Mouse (Mus musculus) cerebral cortex, adult 2 months (tissue): Measurements from ENCODE around the gene Zfp46.

Experiments
- WGBS: fragments of 180-500 bp; shearing (Covaris S2); methylation state at CpG from one replicate; pipeline ENCODE4 v1.1.7; 2018; 5-methylcytosine and 5-hydroxymethylcytosine counted together

Zfp46 gene

DNA sequence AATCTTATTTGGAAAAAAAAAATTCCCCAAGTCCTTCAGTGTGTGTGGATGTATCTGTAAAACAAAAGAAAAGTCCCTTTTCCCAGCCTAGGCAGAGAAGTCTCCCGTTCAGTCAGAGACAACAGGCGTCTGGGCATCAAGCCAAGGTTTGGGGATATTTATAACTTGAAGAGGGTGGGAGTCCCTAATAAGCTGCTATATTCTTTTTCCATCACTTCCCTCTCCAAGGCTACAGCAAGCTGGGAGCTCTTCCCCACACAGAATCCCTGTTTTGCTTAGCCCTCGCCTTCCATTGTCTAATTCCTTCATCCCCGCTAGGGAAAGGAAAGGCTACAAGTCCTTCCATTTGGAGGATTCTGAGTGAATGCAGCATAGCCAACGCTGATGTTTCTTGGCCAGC, at the start of gene Zfp46:
Gene Zfp46 (plus strand): TSS at position 229 of the 400 bp plus-strand sequence.
- 5% methylated on average over 5 of the region's 5 CpGs for WGBS

DNA sequence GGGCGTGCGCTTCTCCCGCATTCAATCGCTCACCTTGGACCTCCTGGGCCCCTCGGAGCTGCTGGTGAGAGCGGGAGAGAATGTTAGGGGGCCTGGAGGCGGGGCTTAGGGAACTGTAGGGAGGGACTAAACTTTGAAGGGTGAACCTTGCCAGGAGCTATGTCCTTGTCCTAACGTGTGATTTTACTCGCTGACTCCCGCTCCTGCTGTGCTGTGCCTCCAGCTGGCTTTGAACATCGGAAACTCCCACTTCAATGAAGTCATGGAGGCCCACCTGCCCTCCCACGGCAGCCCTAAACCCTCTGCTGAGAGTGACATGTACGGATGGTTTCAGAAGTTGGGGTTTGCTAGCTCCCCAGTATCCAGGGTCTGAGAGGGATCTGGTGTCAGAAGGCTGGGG, 45.8 kb upstream of the Zfp46 start:
- WGBS: 76% methylated on average over 13 of the region's 13 CpGs

DNA sequence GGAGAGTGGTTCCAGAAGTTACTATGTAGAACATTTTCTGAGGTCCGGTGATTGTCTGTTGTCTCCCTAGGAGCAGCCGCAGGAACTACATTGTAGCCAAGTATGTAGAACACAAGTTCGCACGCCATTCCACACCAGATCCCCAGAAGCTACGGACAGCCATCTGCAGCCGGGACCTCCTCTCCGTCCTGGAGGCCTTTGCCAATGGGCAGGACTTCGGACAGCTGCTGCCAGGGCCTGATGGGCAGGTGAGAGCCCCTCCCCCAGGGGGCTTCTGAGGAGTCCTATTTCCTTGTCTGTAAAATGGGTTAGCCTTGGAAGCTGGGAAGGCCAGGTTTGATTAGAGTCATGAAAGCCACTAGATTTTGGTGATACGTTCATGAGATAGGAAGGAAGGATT, 45.4 kb upstream of the Zfp46 start:
- 87% methylated on average over 9 of the region's 9 CpGs for WGBS

DNA sequence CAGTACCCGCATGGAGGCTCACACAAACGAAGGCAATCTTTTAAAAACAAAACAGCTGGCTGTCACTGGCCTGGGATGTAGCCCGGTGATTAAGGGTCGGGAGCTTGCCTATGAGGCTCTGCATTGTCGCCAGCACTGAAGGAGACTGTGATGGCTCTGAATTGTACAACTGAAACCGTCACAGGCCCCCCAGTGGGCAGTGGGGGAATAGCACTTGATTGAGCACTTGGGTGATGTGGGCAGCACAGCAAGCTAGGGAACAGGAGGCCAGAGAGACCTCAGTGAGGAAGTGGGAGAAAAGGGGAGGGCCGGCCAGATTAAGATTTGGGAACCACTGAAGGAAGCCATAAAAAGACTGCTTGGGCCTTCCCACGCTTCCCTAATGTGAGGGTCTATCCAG, 44.9 kb upstream of the Zfp46 start:
- 30% methylated on average over 8 of the region's 8 CpGs for WGBS

DNA sequence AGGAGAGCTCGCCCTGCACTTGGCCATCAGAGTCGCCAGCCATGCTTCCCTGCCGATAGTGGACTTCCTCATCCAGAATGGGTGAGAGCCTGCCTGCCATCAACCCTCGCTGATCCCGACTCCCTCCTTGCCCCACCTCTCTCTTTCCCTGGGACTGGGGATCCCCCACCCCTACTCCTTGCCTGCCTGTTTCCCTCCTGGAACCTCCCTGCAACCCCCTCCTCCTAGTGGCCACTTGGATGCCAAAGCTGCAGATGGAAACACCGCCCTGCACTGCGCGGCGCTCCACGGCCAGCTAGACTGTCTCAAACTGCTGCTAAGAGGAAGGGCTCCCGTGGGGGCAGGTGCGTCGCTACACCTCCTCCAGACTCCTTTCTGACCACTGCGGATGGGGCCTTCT, 44.4 kb upstream of the Zfp46 start:
- 78% methylated on average over 14 of the region's 14 CpGs for WGBS

DNA sequence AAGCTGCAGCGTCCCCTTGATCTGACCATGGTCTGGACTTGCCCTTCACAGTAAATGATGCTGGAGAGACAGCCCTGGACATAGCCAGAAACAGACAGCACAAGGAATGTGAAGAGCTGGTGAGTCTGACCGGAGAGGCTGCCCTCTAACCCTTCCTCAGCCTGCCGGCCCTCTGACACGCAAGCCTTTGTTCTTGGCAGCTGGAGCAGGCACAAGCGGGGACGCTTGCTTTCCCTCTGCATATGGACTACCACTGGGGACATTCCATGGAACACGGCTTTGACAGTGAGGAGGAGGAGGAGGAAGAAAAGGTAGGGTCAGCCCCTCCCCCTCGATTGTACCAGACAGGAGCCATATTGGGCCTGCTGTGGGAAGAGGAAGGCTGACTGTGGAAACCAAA, 43.5 kb upstream of the Zfp46 start:
- WGBS: 78% methylated on average over 8 of the region's 8 CpGs

DNA sequence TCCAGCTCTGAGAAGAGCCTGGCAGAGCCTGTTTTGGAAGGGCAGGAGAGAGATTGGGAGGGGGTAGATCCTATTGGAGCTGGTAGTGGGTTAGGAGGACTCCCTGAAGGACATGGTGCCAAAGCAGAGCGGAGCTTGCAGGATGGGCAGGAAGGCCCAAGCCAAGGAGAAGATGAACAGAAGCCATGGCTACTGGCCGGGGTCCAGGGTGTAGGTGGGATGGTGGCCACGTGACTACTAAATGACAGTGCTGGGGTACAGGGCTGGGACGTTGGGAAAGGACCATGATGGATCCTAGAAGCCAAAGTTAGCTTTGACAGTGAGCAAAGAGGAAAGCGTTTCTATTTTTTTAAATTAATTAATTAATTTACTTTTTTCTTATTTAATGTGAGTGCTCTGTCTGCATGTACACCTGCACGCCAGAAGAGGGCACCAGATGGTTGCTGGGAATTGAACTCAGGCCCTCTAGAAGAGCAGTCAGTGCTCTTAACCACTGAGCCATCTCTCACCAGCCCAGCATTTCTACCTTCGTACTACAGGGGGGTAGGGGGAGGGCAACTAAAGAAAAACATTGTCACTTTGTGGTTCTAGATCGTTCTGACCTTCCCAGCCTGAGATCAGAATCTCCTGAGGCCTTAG, 42.3 kb upstream of the Zfp46 start:
- WGBS: 60% methylated on average over 8 of the region's 8 CpGs

DNA sequence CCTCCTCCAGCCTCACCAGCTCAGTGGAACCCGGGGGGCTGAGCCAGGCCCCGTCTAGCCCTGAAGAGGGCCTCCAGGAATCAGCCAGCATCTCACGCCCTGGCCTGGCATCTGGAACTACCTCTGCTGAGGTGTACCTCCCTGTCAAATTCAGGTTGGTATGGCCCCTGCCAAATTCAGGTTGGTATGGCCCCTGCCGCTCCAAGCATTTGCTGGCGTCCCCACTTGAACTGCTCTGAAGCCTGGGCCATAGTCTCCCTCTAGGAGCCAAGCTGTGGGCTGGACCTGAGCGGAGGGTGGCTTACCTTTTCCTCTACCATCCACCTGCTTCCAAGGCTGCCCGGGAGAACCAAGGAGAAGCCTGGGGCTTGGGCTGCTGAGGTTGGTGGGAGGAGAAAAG, 41.8 kb upstream of the Zfp46 start:
- WGBS: 92% methylated on average over 7 of the region's 7 CpGs

DNA sequence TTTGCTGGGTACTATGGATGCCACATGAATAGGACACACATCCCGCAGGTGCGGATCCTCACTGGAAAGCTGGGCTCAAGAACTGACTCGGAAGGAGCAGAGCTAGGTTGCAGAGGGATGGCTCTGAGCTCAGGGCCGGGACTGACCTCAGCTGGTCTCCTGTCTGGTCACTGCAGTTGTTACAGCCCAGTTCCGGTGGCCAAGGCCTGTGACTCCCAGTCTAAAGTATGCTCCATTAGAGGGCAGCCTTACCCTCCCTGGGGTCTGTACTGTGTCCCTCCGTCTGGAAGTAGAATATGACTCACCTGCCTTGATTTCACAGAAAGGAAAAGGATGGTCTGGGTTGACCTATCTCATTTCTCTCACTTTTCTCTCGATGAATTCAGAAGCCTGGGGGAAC, 40.3 kb upstream of the Zfp46 start:
- WGBS: 89% methylated on average over 7 of the region's 7 CpGs

DNA sequence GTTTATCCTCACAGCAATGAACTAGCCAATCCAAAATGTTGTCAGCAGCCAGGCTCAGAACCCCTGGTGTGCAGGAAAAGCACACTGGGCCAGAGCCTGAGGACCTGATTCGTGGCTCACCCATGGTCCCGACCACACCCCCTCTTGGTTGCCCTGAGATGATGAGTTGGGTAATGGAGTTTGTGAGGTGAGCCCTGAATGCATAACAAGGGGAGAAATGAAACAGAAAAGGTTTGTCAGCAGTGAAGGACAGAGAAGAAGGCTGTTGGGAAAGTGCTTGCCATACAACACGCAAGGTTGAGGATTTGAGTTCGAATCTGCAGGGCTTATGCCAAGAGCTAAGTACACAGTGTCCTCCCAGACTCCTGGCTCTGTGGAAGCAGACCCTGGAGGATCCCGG, 38.8 kb upstream of the Zfp46 start:
- 70% methylated on average over 5 of the region's 5 CpGs for WGBS

DNA sequence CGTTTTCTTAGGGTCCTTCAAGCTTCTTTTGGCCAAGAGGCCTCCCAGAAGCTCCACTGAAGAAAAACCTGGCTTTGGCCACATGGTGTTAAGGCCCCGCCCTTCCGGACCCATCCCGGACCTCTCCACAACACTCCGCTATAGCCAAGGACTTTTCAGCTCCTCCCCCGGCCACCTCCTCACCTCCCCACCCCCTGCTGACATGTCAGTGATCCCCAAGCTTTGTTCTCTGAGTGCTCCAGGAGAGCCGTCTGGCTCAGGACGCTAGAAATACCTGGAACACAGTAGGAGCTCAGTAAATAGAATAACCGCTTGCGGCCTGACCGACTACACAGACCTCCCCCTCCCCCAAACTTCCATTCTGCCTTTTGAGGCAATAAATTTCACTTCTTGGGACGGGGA, 37.9 kb upstream of the Zfp46 start:
- WGBS: 22% methylated on average over 12 of the region's 12 CpGs

DNA sequence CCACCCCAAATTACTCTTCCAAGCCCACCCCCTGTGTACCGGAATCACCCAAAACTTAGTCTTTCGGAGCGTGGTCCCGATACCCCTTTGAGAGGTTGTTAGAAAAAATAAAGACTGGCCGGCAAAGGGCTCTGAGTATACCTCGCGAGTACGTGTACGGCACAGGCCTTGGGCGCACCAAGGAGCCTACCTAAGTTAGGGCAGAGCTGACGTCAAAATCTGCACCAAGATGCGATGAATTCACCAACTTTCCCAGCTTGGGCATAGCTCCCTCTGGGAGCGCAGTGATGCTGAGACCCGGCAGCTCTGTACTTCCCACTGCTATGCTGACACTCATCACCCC, 37.1 kb upstream of the Zfp46 start:
- 5% methylated on average over 14 of the region's 14 CpGs for WGBS

DNA sequence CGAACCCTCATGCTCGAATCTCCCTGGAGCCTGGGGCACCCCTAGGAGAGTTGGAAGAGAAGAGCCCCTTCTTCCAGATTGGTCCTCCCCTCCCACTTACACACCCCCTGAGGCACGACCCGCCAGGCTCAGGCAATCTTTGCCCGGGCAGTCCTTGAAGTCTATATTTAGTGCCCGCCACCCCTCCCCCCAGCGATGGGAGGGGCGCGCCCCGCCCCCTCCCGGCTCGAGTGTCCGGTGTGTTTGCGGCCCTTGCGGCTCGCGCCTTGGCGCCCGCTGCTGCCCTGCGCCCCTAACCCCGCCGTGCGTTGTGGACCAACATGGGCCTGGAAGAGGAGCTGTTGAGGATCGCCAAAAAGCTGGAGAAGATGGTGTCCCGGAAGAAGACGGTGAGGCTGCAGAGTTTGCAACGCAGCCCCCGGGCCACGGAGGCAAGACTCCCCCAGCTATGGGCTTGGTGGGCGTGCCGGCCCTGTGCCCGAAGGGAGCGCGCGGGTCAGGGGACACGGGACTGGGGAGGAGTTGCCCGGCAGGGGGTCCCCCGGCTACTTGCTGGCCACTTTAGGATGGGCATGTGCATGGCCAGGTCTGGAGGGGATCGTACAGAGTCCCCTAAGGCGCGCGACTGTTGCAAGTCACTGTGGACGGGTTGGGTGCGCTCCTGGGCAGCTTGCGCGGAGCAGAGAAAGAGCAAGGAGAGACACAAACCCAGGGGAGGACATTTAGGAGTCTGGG, 36.6 kb upstream of the Zfp46 start, which contains the start of gene Tcea3:
Gene Tcea3 (plus strand): TSS at position 1 of the 735 bp plus-strand sequence.
- under 1% methylated on average over 46 of the region's 46 CpGs for WGBS

DNA sequence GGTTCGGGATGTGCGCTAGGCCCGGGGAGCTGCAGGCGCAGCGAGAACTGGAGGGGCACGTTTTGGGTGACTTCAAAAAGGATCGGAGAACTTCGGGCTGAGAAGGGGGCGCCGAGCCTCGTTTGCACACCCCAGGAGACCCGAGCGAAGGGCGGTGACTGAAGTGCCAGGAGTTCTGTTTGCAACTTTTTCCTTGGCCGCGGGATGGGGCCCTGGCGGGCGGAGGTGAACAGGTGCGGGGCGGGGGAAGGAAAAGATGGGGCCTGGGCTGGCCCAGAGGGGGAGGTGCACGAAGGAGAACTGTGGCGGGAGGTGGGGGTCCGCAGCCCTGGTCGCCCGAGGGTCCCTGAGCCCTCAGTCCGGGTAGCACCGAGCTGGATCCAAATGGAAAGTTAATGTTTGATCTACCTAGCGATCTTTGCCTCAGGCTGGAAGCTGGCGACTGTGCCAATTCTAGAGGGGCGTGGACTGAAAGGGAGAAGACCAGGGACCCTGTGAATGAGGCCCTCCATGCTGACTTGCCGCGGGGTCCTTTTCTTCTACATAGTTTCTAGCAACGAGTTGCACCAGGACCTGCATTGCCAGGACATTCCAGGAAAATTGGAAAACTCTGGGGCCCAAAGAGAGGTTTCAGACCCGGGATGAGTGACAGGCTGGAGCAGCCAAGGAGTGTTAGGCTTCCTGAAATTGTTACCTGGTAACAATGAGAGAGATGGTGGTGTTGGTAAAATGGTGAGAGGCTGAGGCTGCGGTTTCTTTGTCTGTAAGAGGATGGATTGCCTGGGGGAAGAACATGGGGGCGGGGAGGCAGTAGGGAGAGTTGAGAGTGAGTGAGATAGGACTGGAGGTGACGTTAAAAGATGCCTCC, 35.8 kb upstream of the Zfp46 start:
- WGBS: 5% methylated on average over 37 of the region's 37 CpGs

DNA sequence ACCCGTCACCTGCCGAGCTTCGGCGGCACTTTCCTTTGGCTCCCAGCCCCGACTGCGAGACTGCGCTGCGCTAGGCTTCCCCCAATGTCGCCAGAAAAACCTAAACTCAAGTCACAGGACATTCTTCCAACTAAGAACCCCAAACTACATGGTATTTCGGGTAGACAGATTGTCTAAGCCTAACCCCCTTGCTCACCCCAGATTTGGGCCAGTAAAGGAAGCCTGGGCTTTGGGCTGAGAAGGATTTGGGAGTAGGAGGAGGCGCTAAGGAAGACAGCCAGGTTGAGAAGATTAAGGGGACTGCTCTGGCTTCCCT, 35.2 kb upstream of the Zfp46 start:
- 36% methylated on average over 11 of the region's 11 CpGs for WGBS

DNA sequence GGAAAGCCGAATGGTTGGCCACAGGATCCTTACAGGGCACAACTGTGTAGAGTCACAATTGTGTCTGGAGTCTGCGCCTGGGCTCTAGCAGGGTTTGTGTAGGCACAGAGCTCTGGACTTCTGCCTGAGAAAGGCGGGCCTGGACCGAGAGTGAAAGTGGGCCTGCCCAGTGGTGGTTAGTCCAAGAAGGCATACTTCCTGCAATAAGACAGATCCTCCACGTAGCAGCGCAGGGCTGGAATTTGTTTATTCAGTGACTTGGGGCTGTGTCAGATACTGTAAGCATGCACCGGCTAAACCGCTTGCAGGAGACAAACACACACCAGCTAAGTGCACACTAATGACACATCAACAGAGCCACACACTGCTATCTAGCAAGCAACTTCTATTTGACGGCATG, 34.7 kb upstream of the Zfp46 start:
- 49% methylated on average over 9 of the region's 9 CpGs for WGBS

DNA sequence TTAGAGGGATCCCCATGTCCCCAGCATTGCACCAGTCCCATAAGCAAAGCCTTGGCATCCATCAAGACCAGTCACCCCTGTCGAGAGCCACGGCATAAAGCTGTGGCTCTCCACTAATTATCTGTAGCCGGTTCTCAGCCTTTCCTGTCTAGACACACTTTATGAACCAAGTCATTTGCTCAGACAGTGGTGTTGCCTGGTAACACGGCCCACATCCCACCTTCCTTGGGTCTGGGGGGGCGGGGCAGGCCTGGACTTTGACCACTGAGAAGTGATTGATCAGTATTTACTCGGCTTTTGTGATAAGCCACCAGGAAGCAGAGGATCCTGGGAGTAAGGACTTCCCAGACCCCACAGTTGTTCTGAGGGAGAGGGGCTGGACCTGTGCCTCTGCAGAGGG, 28.6 kb upstream of the Zfp46 start:
- 76% methylated on average over 6 of the region's 6 CpGs for WGBS

DNA sequence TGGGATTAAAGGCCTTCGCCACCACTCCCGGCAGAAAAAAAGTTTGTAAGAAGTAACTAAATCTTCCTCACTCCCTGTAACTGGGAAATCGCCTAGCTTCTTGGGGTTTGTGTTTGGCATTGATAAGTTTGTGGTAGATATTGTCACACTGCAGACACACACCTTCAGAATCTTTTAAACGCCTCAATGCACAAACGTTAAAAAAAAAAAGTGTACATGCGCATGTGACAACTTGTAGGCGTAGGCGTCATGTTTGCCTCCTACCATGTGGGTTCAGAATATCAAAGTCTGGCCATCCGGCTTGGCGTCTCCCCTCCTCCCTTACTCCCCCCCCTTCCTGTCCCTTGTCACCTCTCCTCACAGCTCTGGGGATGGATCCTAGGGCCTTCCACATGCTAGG, 27.8 kb upstream of the Zfp46 start:
- 61% methylated on average over 10 of the region's 10 CpGs for WGBS

DNA sequence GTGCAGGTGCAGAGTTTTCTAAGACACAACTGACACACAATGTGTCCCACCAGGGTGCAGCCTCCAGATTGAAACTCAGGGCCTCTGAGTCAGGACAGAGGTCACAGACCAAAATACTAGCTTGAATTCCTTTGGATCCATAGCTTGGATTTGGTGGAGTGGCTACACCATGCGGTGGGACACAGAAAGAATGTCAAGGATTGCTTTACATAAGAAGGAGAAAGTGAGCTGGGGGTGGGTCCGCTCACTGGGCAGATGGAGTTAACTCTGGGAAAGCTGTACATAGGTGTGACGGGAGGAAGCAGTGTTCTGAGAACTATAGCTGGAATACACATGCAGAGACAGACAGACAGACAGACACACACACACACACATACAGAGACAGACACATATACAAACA, 24.6 kb upstream of the Zfp46 start:
- WGBS: 62% methylated on average over 3 of the region's 3 CpGs

DNA sequence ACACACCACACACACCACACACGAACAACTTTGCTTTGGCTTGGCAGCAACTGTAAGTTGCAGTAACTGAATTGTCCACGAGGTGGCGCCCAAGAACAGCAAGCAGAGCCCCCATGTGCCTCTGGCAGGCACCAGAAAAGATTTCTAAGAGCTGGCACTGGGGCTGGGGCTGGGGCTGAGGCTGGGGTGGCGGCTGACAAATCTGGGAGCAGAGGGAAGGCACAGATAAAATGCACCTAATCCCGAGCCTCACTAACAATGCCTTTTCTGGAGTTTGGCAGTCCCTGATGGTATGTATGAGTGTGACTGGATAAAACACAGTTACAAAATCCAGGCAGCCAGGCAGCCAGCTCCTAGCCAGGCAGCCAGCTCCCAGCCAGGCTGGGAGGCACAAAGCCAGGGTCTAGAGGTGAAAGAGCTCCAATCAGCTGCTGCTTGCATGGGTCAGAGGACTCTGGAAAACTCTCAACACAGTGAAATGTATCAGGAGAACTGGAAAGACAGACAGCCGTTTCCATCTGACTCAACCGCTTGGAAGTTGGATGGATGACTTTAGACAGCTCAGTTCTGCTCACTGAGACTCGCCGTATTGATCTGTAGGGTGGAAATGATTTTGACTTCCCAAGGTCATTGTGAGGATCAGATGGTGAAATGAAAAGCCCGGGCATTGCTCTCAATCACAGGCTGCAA, 23.8 kb upstream of the Zfp46 start:
- 33% methylated on average over 10 of the region's 10 CpGs for WGBS

DNA sequence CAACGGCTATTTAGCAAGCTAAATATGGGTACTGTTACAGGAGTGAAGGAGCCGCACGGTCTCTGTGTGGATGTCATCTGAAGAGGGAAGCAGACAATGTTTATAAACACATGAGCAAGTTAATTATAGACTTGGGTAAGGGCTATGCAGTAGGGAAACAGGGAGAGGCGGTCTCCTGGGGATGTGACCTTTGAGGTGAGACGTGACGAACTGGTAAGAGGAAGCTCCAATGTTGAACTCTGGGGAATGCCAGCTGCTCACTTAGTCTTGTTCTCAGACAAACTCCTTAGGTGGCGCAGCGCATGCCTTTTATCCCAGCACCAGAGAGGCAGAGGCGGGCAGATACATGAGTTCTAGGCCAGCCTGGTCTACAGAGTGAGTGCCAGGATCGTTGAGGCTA, 22.6 kb upstream of the Zfp46 start:
- WGBS: 74% methylated on average over 10 of the region's 10 CpGs

DNA sequence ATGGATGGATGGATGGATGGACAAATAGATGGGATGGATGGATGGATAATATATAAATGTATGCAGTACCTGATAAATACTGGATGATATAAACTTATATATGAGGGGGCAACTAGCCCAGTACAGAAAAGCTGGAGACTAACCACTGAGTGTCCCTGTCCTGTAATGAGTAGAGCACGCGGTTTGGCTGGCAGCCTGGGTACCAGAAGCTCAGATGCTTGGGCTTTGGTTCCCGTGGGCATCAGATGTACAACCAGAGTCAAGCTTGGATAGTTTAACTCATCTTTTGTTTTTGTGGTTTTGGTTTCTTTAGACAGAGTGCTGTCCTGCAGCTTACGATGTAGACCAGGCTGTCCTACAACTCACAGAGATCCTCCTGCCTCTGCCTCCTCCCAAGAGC, 20.9 kb upstream of the Zfp46 start:
- WGBS: 90% methylated on average over 4 of the region's 4 CpGs
